Mouse (Mus musculus) layer of hippocampus, postnatal 25 days (tissue): ENCODE measurements around the gene Stc2. TPM values are rescaled to one million over a fixed set of nuclear protein-coding genes. Genes with fewer than 3 reads are reported as not detected.

Experiments used
- DNase-seq, 2 experiments: peaks; one replicate each; pipeline ENCODE4 v3.0.0; 2022; ENCODE audit warnings: mixed read lengths in 2 of 2, low spot score in 1 of 2; ENCODE audit errors: extremely low spot score in 1 of 2
- total RNA-seq, 2 experiments: library from RNA; stranded (reverse); gene quantifications; 2 replicates each; pipeline ENCODE4 v1.2.3; 2021

The Stc2 gene
- 1 to 10 TPM; 4.7 to 4.9 TPM for total RNA-seq

DNA sequence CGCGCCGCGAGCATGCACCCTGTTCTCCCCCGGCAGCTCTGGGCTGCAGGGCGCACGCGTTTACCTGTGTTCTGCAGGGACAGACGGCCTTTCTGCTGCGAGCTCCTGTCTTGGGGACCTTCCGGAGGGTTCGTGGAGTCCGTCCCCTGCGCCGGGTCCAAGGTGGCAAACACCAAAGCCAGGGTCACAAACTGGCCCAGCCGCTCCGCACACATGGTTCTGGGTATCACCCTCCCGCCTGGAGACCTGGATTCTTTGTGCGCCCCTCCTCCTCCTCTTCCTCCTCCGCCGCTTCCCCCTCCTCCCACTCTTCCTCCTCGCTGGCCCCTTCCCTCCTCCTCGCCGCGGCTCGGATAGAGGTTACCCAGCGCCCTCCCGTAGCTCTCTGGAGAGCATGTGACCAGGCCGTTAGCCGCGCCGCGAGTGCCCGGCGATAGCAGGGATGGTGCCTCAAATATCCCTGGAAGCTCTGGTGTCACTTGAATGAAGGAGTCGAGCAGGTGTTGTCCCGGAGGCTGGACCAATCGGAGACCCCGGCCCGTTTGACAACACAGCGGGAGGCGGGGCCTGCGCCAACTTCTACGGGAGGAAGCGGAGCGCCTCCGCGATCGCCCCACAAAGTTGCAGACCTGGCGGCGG is at the start of gene Stc2:
Gene Stc2 (minus strand): TSS at position 427 of the 639 bp plus-strand sequence.
- peak; percentile 49 to 57 for DNase-seq

GRCm38 (mm10) chr11:31417071-31417470 is 47.2 kb upstream of the Stc2 start:
- no peak for DNase-seq

DNA sequence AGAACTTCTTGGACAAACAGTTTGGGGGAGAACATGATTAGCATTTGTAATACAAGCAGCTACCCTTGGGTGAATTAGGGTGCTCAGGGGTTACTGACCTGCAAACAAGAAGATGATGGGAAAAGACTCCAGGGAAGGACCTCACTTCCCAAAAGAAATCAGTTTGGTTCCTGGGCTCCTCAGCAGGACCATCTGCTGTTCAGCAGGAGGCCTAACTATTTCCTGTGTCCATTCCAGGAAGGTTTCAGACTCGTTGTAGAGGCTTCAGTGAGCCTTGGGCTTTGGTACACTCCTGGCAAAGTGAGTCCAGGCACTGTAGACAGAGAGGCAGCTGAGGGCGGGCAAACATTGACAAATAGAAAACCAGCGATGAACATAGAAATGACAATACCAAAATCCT is 42.5 kb upstream of the Stc2 start:
- DNase-seq = no peak

DNA sequence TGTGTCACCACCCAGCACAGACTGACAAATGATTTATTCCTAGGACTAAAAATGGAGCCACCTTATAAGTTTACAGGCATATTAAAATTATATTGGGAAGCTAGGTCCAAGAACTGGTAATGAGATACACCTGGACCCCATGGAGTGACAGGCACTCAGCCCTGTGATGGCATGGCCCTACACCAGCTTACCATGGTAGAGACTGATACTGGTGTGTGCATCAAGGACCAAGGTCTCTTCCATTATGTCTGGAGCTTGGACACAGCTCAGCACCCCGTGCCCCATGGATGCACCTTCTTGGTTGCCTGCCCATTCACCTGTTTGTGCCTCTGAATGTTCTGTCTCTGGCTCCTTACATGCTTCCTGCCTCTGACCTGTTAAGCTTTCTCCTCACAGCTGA is 36.9 kb upstream of the Stc2 start:
- no peak for DNase-seq

GRCm38 (mm10) chr11:31403080-31403479 is 33.2 kb upstream of the Stc2 start:
- no peak for DNase-seq

- DNase-seq = no peak
Observed at GRCm38 (mm10) chr11:31398604-31399003, 28.7 kb upstream of the Stc2 start.

GRCm38 (mm10) chr11:31396638-31397417 is 27.0 kb upstream of the Stc2 start:
- DNase-seq = no peak

DNA sequence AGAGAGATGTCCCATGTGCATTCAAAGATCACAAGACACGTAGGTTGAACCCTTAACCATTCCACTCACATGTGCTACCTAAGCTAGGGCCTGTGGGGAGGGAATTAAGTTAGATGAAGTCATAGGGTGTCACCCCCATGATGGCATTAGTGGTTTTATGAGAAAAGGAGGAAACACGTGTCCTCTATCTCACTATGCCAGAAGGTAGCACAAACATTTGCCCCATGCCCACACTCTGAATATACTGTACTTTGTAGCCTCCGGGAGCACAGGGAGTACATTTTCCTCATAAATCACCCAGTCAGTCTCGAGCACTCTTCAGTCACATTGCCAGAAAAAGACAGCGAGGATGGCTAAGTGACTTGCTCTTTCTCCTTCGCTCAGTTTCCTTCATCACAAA is 24.2 kb upstream of the Stc2 start:
- DNase-seq = no peak

DNA sequence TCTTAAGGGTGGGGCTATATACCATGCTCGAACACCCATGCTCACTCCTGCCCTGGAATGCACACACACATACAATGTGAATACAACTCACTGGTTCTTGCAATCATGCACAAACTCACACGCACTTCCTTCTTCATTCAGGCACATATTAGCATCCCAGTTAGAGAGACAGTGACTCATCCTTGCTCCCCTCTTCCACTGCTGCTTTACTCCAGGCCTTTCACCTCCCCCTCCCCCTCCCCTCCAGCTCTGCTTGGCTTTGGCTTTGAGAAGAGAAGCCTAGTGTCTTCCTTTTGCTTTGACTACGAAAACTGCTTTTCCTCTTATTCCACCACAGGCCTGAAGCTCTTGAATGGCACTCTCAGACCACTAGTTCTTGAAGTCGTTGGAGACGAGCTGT is 22.5 kb upstream of the Stc2 start:
- no peak for DNase-seq

- DNase-seq = no peak
Observed at GRCm38 (mm10) chr11:31388890-31389289, 19.0 kb upstream of the Stc2 start.

- DNase-seq = no peak
Observed at GRCm38 (mm10) chr11:31387526-31387925, 17.7 kb upstream of the Stc2 start.

DNA sequence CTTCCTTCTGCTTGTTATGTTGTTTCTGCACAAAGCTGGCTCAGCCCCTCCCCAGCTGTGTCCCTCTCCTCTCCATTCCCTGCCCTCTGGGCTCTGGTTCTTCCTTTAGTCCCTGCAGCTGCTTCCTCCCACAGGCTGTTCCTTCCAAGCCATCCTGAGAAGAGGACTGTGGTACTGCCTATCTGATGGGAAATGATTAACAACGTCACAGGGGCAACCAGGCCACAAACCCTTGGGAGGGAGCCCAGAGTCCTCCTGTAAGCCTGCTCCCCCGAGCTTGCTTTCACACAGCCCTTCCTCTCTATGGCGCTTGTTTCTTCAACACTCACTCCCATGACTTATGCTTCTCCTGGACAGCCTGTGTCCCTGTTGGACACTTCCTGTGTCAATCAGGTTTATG is 16.7 kb upstream of the Stc2 start:
- DNase-seq = no peak

DNA sequence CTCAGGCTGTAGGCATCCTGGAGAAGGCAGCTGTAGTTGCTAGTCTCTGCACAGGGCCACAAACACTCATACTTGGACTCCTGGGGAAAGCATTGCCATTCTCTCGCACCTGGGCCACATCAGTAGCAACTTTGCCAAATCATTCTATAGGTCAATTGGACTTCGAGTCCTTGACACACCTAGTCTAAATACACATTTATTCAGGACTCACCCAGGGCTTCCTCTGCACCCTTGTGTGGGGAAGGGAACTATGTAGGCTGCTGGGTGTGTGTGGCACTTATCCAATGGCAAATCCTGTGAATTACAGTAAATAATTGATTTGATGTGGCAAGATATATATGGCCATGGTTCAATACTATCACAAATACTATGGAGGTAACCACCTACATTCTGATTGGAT is 14.1 kb upstream of the Stc2 start:
- no peak for DNase-seq

DNA sequence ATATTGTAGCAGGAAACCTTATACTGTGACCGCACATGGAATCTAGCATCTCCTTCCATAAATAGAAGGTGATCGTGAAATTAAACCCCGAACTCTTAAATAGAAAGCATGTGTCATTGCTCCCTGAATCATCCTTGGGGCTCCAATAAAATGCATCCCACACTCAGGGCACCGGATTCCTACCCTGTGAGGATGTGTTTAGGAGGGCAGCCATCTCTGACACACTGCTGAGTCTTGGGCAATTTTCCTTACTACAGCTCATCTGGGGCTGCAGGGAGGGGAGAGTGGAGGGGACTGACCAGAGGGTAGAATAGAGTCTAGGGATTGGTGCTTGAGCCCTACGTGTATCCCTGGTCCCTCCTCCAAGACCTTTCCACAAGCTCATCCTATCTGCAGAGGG is 12.3 kb upstream of the Stc2 start:
- DNase-seq = no peak

GRCm38 (mm10) chr11:31373438-31373837 is 3.6 kb upstream of the Stc2 start:
- DNase-seq = peak in 1 of 2 experiments; percentile 39

DNA sequence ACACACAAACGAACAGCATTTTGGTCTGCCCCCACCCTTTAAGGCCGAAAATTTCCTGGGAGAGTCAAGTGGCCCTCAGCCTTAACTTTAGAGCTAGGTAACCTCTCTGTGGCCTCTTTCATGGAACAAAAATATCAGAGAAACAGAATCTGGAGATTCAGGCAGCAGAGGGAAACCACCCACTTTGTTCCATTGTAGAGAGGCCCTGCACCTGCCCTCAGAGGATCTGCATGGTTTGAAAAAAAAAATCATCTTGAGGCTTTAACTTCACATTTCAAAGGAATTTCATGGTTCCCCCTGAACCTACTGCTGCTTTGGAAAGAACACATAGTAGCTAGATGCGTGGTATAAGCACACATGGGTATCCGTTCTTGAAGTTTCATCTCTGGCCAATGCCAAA is 2.3 kb upstream of the Stc2 start:
- no peak for DNase-seq

- no peak for DNase-seq
Observed at GRCm38 (mm10) chr11:31371256-31371838, 1.5 kb upstream of the Stc2 start.

- DNase-seq = no peak
Observed at GRCm38 (mm10) chr11:31370436-31371230, 759 bp upstream of the Stc2 start.

GRCm38 (mm10) chr11:31368965-31369647 is 768 bp downstream of the Stc2 start:
- DNase-seq = peak in 1 of 2 experiments; percentile 26

DNA sequence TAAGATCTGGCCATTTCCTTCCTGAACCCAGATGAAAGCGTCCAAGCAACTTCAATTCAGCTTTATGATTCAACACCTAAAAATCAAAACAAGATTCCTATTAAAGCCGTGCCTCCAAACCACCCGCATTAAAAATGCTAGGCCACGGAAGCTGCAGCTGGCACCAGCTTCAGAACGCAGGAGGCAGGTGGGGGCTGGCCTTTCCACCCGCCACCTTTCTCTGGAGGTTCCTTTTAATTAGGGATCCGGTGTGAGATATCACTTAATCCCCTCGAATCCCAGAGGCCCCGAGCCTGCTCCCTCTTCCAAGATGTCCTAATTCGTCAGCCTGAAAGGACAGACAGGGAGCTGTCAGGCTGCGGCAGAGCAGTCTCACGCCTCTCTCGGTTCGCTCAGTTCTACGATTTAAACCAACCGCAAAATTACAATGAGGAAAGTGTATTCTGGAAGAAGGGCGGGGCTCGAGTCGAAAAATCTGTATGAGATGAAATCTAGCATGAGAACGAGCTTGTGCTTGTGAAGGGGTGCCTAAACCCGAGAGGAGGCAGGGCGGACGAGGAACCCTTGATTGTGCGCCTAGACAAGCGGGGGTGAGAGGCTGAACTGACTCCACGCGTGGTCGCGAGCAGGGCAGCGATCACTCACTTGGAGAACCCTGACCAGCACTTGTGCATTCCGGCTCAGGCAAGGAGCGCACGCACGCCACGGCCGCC is 1.5 kb downstream of the Stc2 start:
- peak in 1 of 2 experiments; percentile 40 for DNase-seq
